Mouse (Mus musculus) G1E (cell line): ENCODE data around the gene Gm3239. TPM values are rescaled to one million over a fixed set of nuclear protein-coding genes. Genes with fewer than 3 reads are reported as not detected.
"Not testable (repeated sequence)": the region's sequence is repeated elsewhere in the genome, so short reads cannot be mapped to it uniquely, and the experiment has no call there.

Experiments used
- ATAC-seq: 2 replicates; pipeline ENCODE4 v1.8.0; 2016; ENCODE audit warnings: mild to moderate bottlenecking; ENCODE audit not compliant: insufficient number of reproducible peaks, poor library complexity, low FRiP score, severe bottlenecking; ENCODE audit errors: extremely low read depth
- DNase-seq: peaks from one replicate; pipeline ENCODE4 v3.0.0; 2012; ENCODE audit warnings: low spot score
- H3K27me3 ChIP-seq: 2 replicates; pipeline ENCODE4 v1.6.1; 2012; ENCODE audit warnings: mild to moderate bottlenecking, low read length, inconsistent platforms; ENCODE audit not compliant: insufficient read depth
- H3K36me3 ChIP-seq: replicated peaks from 2 replicates; pipeline ENCODE3; 2012; ENCODE audit warnings: mild to moderate bottlenecking, inconsistent platforms
- H3K4me1 ChIP-seq: 2 replicates; pipeline ENCODE4 v1.6.1; 2012; ENCODE audit warnings: low read depth, low read length, inconsistent platforms, mixed read lengths; ENCODE audit not compliant: insufficient read depth
- H3K4me3 ChIP-seq: 2 replicates; pipeline ENCODE4 v1.5.1; 2012; ENCODE audit warnings: low read depth, mild to moderate bottlenecking, inconsistent platforms, low read length, moderate library complexity, mixed read lengths
- H3K9me3 ChIP-seq: replicated peaks from 2 replicates; pipeline ENCODE4 v1.6.1; 2012; ENCODE audit warnings: inconsistent platforms
- polyA plus RNA-seq: library from polyadenylated mRNA; stranded (reverse); fragments of >175 nt; gene quantifications from 2 replicates; pipeline ENCODE4 v1.2.3, GENCODE M21; 2012
- total RNA-seq, 2 experiments: library from RNA; stranded (forward) in 1 of 2; stranded (reverse) in 1 of 2; fragments of 200-1000 nt in 1 of 2; fragments of >200 nt in 1 of 2; fragmentation: Nextera tagmentation in 1 of 2; gene quantifications; 2 replicates each; pipeline ENCODE4 v1.2.3; 2014 to 2017

Gene Gm3239
- total RNA-seq (2014; fragmentation: Nextera tagmentation) (not detected in 2 replicates), total RNA-seq (2017) (0.05 TPM in 1 of 2 replicates, not detected in the other), polyA plus RNA-seq (not detected in 2 replicates)

- not testable (repeated sequence) for H3K9me3 ChIP-seq, H3K4me1 ChIP-seq, ATAC-seq, DNase-seq, H3K4me3 ChIP-seq, H3K27me3 ChIP-seq, H3K36me3 ChIP-seq
These were observed at the start of gene Gm3239 for GRCm38 (mm10) chr14:4663892-4664291. Gene Gm3239, plus strand, starts transcription at chr14:4664192.

- not testable (repeated sequence) for H3K27me3 ChIP-seq, ATAC-seq, H3K4me1 ChIP-seq, H3K4me3 ChIP-seq, H3K9me3 ChIP-seq, H3K36me3 ChIP-seq, DNase-seq
These were observed 31.9 kb upstream of the Gm3239 start, which contains the start of gene Gm8159 for GRCm38 (mm10) chr14:4632052-4632451. Gene Gm8159, plus strand, starts transcription at chr14:4632352.

- ATAC-seq, H3K4me3 ChIP-seq, DNase-seq, H3K27me3 ChIP-seq, H3K4me1 ChIP-seq, H3K9me3 ChIP-seq, H3K36me3 ChIP-seq: not testable (repeated sequence)
These were observed 14.7 kb upstream of the Gm3239 start for GRCm38 (mm10) chr14:4649309-4649708.

GRCm38 (mm10) chr14:4650324-4650723, 13.7 kb upstream of the Gm3239 start:
- not testable (repeated sequence) for H3K36me3 ChIP-seq, H3K4me3 ChIP-seq, H3K27me3 ChIP-seq, H3K4me1 ChIP-seq, ATAC-seq, H3K9me3 ChIP-seq, DNase-seq

GRCm38 (mm10) chr14:4708938-4709337, 44.9 kb downstream of the Gm3239 start, which contains the start of gene Gm7876:
Gene Gm7876, plus strand, starts transcription at chr14:4709238.
- not testable (repeated sequence) for H3K4me1 ChIP-seq, H3K9me3 ChIP-seq, H3K36me3 ChIP-seq, DNase-seq, ATAC-seq, H3K4me3 ChIP-seq, H3K27me3 ChIP-seq

Other genes starting within 250 kb of the Gm3239 start
- gene Gm3164, start 248.7 kb upstream of the Gm3239 start, total RNA-seq (2014; fragmentation: Nextera tagmentation): not detected in 2 replicates
- 0.06 TPM in 1 of 2 replicates, not detected in the other for gene Gm3164, start 248.7 kb upstream of the Gm3239 start, total RNA-seq (2017)
- gene Gm3164, start 248.7 kb upstream of the Gm3239 start, polyA plus RNA-seq: not detected in 2 replicates
- gene Gm3173, start 233.2 kb upstream of the Gm3239 start, total RNA-seq (2014; fragmentation: Nextera tagmentation): not detected in 2 replicates
- not detected in 2 replicates for gene Gm3173, start 233.2 kb upstream of the Gm3239 start, total RNA-seq (2017)
- gene Gm3173, start 233.2 kb upstream of the Gm3239 start, polyA plus RNA-seq: not detected in 2 replicates
- gene Gm3182, start 182.4 kb upstream of the Gm3239 start, total RNA-seq (2014; fragmentation: Nextera tagmentation): not detected in 2 replicates
- 0.49 TPM in 1 of 2 replicates, not detected in the other for gene Gm3182, start 182.4 kb upstream of the Gm3239 start, total RNA-seq (2017)
- gene Gm3182, start 182.4 kb upstream of the Gm3239 start, polyA plus RNA-seq: not detected in 2 replicates
- not detected in 2 replicates for gene Gm3047, start 108.8 kb upstream of the Gm3239 start, total RNA-seq (2014; fragmentation: Nextera tagmentation)
- gene Gm3047, start 108.8 kb upstream of the Gm3239 start, total RNA-seq (2017): not detected in 2 replicates
- not detected in 2 replicates for gene Gm3047, start 108.8 kb upstream of the Gm3239 start, polyA plus RNA-seq
- gene Gm8159, start 31.8 kb upstream of the Gm3239 start, total RNA-seq (2014; fragmentation: Nextera tagmentation): not detected in 2 replicates
- gene Gm8159, start 31.8 kb upstream of the Gm3239 start, total RNA-seq (2017): 0.17 TPM in 1 of 2 replicates, not detected in the other
- not detected in 2 replicates for gene Gm8159, start 31.8 kb upstream of the Gm3239 start, polyA plus RNA-seq
- gene Gm7876, start 45.0 kb downstream of the Gm3239 start, total RNA-seq (2014; fragmentation: Nextera tagmentation): not detected in 2 replicates
- not detected in 2 replicates for gene Gm7876, start 45.0 kb downstream of the Gm3239 start, total RNA-seq (2017)
- not detected in 2 replicates for gene Gm7876, start 45.0 kb downstream of the Gm3239 start, polyA plus RNA-seq
- not detected in 2 replicates for gene Gm3252, start 62.6 kb downstream of the Gm3239 start, total RNA-seq (2014; fragmentation: Nextera tagmentation)
- gene Gm3252, start 62.6 kb downstream of the Gm3239 start, total RNA-seq (2017): not detected in 2 replicates
- not detected in 2 replicates for gene Gm3252, start 62.6 kb downstream of the Gm3239 start, polyA plus RNA-seq
- not detected in 2 replicates for gene Gm9602, start 112.1 kb downstream of the Gm3239 start, total RNA-seq (2014; fragmentation: Nextera tagmentation)
- 0.12 and 0.60 TPM in 2 replicates for gene Gm9602, start 112.1 kb downstream of the Gm3239 start, total RNA-seq (2017)
- not detected in 2 replicates for gene Gm9602, start 112.1 kb downstream of the Gm3239 start, polyA plus RNA-seq
- not detected in 2 replicates for gene Gm3269, start 173.9 kb downstream of the Gm3239 start, total RNA-seq (2014; fragmentation: Nextera tagmentation)
- not detected in 2 replicates for gene Gm3269, start 173.9 kb downstream of the Gm3239 start, total RNA-seq (2017)
- not detected in 2 replicates for gene Gm3269, start 173.9 kb downstream of the Gm3239 start, polyA plus RNA-seq
- not detected in 2 replicates for gene Gm3264, start 191.4 kb downstream of the Gm3239 start, total RNA-seq (2014; fragmentation: Nextera tagmentation)
- not detected in 2 replicates for gene Gm3264, start 191.4 kb downstream of the Gm3239 start, total RNA-seq (2017)
- not detected in 2 replicates for gene Gm3264, start 191.4 kb downstream of the Gm3239 start, polyA plus RNA-seq
- not detected in 2 replicates for gene Gm3278, start 228.2 kb downstream of the Gm3239 start, total RNA-seq (2014; fragmentation: Nextera tagmentation)
- 0.12 TPM in 1 of 2 replicates, not detected in the other for gene Gm3278, start 228.2 kb downstream of the Gm3239 start, total RNA-seq (2017)
- gene Gm3278, start 228.2 kb downstream of the Gm3239 start, polyA plus RNA-seq: not detected in 2 replicates